Mouse (Mus musculus): ENCODE results near the gene Rnpep.

DNA sequence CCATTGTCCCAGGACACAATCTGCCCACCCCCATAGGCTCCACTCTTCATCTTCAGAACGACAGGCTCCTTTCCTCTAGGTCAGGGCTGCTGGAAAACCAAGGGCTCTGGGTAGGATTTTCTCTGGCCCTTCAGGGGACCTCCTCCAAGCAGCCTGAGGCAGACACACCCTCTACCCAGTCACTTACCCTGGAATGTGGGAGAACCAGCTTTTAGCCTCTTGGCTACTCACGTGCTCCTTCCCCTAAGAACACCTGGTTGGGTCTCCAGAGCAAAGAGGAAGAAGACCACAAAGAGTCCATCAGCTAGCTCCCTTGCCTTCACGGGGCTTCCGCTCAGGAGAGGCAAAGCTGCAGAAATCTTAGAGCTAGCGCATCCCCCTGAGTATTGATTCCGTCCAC lies 23.0 kb downstream of the Rnpep start:
- TF ChIP-seq CTCF (IDR thresholded peaks at IDR 0.05; ENCODE audit: extremely low read depth, insufficient read depth, low read length): no peak
- no peak for TF ChIP-seq POLR2A (IDR thresholded peaks at IDR 0.05; ENCODE audit: extremely low read depth, insufficient read depth, low read length)
